Mouse (Mus musculus) embryo, embryonic 11.5 days (tissue): ENCODE data around the gene Slc12a9.

Experiments used
- DNase-seq: peaks from one replicate; pipeline ENCODE4 v3.0.0-alpha.2; 2012; ENCODE audit warnings: low read depth, low spot score

Slc12a9 gene

GRCm38 (mm10) chr5:137333512-137334174 is at the start of gene Slc12a9:
Slc12a9 (minus strand) TSS chr5:137333597.
- DNase-seq, result peak; percentile 89

DNA sequence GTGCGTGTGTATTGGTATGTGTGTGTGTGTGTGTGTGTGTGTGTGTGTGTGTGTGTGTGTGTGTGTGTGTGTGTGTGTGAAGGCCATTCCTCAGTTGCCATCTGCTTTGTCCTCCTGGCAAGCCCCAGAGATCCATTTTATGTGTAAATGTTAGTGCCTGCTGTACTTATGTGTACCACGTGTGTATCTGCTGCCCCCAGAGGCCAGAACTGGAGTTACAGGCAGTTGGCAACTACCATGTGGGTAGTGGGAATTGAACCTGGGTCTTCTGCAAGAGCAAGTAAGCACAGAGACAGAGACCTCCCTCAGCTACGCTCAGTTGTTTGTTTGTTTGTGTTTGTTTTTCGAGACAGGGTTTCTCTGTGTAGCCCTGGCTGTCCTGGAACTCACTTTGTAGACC is 47.8 kb upstream of the Slc12a9 start:
- DNase-seq, result peak; percentile 51

DNA sequence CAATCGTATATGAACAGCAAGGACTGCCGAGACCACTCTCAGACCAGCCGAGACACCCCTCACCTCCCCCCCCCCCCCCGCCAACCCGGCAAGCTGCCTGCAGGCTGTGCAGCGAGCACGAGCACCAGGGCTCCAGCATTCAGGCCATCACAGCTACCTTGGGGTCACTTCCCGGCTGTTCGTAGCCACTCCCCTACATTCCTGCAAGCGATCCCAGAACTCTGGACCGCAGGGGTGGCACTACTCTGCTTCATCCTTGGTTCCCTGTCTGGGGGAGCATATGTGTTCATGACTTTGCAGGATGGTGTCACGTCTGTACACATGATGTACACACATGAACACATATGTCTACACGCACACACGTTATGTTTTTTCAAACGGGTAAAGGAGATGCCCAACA is 44.2 kb upstream of the Slc12a9 start:
- no peak for DNase-seq

DNA sequence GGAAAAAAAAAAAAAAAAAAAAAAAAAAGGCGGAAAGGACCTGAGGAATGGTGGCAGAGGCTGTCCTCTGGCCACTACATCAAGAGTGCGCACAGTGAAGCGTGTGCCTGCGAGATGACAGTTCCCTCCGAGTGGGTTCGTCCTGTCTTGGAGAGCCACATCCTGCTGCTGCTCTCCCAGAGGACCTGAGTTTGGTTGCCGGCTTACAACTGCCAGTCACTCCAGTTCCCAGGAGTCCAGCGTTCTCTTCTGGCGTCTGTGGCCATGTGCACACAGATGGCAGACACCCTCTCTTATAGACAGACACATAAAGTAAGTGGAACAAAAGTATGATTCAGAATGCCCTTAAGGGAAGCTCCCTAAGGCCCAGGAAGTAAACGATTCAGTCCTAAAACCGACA is 43.8 kb upstream of the Slc12a9 start:
- DNase-seq, result no peak

GRCm38 (mm10) chr5:137376722-137377121 is 43.3 kb upstream of the Slc12a9 start:
- no peak for DNase-seq

GRCm38 (mm10) chr5:137376198-137376597 is 42.8 kb upstream of the Slc12a9 start:
- DNase-seq, result no peak

GRCm38 (mm10) chr5:137375627-137376026 is 42.2 kb upstream of the Slc12a9 start:
- DNase-seq, result no peak

GRCm38 (mm10) chr5:137374521-137375080 is 41.2 kb upstream of the Slc12a9 start:
- no peak for DNase-seq

DNA sequence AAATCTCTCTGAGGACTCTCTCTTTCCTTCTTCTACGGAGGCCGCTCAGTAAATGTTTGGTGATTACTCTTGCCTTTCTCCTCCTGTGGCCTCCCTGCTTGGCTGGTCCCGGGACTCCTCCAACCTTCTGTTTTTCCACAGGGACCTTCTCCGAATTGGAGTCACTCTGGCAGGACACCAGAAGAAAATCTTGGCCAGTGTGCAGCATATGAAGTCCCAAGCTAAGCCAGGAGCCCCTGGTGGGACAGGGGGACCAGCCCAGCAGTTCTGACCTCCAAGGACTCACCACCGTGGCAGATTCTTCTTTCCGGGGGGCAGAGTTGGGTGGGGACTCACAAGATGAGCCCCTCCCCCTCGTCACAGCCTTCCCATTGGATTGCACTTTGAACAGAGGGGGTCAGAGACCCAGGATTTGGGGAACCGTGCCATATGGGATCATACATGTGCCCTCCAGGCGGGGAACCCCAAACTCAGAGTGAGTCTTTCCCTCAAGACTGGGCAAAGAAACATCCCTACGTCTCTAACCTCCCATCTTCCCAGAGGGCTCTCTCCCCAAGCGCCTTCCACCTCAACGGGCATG is 40.1 kb upstream of the Slc12a9 start:
- DNase-seq, result no peak

DNA sequence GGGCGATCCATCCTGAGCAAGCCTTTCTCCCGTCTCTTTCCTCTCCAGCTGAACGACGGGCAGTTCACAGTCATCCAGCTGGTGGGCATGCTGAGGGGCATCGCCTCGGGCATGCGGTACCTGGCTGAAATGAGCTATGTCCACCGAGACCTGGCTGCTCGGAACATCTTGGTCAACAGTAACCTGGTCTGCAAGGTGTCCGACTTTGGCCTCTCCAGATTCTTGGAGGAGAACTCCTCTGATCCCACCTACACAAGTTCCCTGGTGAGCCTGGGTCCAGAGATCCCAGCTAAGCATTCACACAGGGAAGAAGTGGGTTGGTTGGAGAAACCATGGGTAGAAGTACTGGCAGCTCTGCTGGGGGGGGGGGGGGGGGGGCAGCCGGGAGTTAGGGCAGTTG is 36.3 kb upstream of the Slc12a9 start:
- no peak for DNase-seq

GRCm38 (mm10) chr5:137358382-137358781 is 25.0 kb upstream of the Slc12a9 start:
- no peak for DNase-seq

DNA sequence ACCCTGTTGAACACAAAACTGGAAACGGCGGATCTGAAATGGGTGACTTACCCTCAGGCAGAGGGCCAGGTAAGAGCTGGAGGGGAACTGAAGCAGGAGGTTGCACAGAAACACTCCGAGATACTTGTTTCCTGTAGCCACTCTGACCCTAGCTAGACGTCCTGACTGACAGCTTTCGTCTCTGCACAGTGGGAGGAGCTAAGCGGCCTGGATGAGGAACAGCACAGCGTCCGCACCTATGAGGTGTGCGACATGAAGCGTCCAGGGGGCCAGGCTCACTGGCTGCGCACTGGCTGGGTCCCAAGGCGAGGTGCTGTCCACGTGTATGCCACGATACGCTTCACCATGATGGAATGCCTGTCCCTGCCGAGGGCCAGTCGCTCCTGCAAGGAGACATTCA is 20.7 kb upstream of the Slc12a9 start:
- DNase-seq, result no peak

GRCm38 (mm10) chr5:137352011-137352975 is 18.9 kb upstream of the Slc12a9 start:
- no peak for DNase-seq

DNA sequence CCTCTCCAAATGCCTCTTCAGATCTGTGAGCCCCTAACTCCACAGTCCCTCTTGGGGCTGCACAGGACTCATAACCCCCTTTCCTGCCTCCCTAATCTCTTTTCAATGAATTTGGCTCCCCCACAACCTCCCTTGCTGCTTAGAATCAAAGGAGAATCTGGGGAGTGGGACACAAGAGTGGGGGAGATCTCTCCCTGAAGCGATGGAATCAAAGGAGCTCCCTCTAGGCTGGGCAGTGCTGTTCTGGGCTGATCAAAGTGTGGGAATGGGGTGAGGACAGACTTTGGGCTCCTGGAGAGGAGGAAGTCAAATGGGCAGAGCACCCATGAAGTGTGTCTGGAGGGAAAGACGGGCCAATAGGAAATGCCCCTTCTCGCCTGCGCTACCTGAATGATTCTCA is 18.0 kb upstream of the Slc12a9 start:
- no peak for DNase-seq

DNA sequence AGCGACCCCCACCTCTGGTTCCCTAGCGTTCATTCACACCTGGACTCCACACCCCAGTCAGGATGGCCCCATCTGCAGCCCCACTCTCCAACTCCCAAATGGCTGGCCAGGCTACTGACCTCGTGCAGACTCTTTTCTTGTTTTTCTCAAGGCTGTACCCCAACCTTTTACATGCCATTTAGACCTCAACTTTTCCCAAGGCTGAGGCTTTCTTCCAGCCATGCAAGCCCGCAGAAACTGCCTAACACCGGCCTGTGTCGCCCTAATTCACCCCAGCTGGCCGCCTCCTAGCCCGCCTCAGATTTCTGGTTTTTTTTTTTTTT is 17.6 kb upstream of the Slc12a9 start:
- no peak for DNase-seq

DNA sequence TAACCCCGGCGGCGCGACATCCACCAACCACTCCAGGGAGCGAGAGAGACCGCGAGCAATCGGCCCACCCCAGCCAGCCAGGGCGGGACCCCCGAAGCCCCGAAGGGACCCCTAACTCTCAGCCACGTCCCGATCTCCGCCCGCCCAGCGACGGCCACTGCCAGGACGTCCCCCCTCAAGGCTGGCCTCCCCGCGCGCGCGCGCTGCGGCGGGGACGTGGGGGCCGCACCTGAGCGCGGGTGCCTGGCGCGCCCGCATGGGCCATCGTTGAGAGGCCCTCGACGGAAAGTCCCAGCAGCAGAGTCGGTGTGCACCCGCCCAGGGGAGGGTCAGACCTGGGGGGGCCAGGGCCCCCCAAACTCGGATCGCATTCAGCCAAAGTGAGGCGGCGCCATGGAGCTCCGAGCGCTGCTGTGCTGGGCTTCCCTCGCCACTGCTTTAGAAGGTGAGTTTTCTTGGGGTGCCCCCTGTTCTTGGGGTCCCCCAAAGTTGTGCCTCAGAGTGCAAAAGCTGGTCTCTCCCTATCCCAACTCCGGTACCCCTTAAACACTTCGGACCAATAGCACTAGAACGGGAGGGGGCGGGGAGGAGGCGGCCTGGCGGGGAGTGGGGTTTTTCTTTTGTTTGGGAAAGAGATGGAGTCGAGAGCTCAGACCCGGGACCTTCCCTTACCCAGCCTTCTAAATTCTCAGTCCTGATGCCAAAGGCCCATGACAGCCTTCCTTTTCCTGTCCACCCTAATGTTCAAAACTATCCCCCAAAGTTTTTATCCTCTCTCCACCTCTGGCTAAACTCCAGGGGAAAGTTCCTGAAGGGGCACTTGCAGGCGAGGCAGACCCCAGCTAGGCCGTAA is 17.0 kb upstream of the Slc12a9 start:
- no peak for DNase-seq

- DNase-seq, result peak; percentile 91
Measured at GRCm38 (mm10) chr5:137349384-137350204, 16.2 kb upstream of the Slc12a9 start, which contains the start of gene Ephb4. Ephb4 (plus strand) TSS chr5:137350109.

DNA sequence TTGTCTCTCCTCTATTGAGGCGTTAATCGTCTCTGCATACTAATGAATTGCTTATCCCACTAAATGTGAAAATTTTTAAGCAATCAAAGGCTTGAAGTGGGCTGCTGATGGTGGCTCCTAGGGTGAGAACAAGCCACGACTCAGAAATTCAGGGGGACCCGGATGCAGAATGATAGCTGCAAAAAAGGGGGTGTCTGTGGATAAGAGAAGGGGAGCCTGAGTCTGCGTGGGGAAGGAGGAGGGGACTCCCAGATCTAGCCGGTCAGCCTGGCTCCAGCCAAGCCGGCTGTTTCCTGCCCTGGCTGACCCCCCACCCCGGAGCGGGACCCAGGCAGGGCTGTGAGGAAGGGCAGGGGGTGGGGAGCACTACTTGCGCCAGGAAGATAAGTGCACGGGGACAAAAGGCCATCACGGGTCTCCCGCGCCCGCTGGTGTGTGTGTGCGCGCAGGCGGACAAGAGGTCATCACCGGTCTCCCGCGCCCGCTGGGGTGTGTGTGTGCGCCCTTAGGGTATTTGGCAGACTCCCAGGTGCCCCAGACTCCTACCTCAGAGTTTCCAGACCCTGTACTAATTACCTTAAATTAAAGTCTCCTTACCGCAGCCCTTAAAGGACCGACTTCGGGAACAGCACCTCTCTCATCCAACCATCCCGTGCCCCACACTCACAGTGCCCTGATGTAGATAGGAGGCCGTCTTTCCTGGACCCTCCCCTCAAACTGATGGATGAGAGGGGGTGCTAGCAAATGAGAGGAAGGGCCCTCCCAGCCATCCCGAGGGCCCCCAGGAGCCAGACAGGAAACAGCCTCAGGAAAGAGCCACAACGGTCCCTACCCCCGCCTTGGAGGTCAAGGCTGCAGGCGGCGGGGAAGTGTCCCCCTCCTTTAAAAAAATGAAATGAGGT is 15.3 kb upstream of the Slc12a9 start:
- DNase-seq, result no peak

DNA sequence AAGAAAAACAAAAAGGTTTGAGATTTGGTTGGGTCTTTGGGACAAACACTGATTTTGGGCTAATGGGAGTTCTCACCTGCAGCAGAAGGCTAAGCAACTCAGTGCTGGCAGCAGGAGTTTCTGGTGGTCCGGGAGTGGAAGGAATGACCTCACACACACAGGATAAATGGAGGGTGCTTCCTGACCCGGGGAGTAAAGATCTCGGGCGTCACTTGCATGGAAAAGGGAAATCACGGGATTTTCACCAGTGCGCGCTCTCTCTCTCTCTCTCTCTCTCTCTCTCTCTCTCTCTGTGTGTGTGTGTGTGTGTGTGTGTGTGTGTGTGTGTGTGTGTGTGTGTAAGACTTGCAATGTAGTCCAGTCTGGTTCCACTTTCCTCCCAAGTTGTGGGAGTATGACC is 14.5 kb upstream of the Slc12a9 start:
- no peak for DNase-seq
